Mouse (Mus musculus): ENCODE data around the gene Med16.

Gene Med16

GRCm38 (mm10) chr10:79862925-79863324 is 45.8 kb downstream of the Med16 start:
- CTCF ChIA-PET = interaction anchor here (0.6 kb wide), 1 partner anchor 11 kb away, joined by 3 read pairs; no protein-coding TSS in a partner anchor

GRCm38 (mm10) chr10:79862049-79862788 is 46.5 kb downstream of the Med16 start:
- CTCF ChIA-PET = interaction anchor here (1.1 kb wide), 1 partner anchor 191 kb away, joined by 3 read pairs; no protein-coding TSS in a partner anchor

DNA sequence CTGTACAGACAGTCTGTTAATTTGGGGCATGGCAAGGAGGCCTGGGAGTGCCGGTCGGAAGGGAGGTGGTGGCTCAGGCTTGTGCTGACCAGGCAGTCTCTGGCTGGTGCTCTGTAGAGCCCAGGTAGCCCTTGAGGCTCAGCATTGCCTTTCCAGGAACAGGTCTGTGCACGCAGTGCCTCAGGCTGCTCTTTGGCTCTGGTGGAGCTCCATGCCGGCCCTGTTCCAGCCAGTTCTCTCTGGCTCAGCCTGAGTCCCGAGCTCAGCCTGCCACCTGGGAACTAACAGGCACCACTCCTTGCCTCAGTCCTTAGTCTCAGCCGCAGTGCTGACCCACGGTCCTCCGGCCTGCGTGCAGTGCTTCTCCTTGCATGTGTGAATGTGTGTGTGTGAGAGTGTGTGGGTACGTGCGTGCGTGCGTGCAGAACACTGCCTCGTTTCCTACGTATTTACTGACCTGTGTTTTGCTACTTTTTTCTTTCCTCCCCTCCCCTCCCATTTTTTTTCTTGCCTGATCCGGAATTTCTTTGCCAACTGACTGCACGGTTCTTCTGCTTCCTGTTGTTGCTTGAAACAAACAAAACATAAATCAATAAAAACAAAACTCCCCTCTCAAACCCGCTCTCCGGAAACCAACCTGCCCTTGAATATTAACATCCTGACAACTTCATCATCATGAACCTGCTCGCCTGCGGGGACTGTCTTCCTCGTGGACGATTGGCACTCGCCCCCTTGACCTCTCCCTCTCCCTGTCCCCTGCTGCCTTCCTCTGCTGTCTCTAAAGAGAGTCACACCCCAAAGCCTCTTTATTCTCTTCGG is 47.3 kb downstream of the Med16 start:
- CTCF ChIA-PET = interaction anchor here (1.1 kb wide), 1 partner anchor 191 kb away, joined by 3 read pairs; no protein-coding TSS in a partner anchor

- CTCF ChIA-PET = interaction anchor here (0.8 kb wide), 1 partner anchor 13 kb away, joined by 3 read pairs; no protein-coding TSS in a partner anchor
These were observed 48.4 kb downstream of the Med16 start for GRCm38 (mm10) chr10:79860079-79860911.

GRCm38 (mm10) chr10:79859116-79859515 is 49.6 kb downstream of the Med16 start:
- CTCF ChIA-PET = interaction anchor here (0.6 kb wide), 1 partner anchor 25 kb away, joined by 3 read pairs; no protein-coding TSS in a partner anchor

GRCm38 (mm10) chr10:79858416-79859074 is 50.2 kb downstream of the Med16 start:
- CTCF ChIA-PET = interaction anchor here (0.6 kb wide), 1 partner anchor 25 kb away, joined by 3 read pairs; no protein-coding TSS in a partner anchor

DNA sequence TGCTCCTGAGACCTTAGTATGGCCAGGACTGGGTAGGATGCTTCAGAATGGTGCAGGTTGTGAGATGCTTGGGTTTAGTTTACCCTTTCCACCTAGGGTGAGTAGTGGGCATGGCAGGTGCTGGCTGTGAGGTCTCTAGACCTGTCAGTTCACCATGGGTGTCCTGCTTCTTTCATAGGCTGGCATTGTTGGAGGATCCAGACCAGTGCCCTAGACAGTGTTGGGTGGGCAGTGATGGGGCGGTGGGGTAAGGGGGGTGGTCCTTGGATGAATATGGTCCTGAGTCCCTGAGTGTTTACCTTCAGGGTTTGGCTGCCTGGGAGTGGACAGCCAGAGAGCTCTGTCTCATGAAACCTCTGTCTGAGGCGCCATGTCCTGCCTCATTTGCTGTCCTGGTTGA is 50.8 kb downstream of the Med16 start:
- CTCF ChIA-PET = no interaction called here

- CTCF ChIA-PET = no interaction called here
These were observed 51.3 kb downstream of the Med16 start for GRCm38 (mm10) chr10:79857452-79857811.

DNA sequence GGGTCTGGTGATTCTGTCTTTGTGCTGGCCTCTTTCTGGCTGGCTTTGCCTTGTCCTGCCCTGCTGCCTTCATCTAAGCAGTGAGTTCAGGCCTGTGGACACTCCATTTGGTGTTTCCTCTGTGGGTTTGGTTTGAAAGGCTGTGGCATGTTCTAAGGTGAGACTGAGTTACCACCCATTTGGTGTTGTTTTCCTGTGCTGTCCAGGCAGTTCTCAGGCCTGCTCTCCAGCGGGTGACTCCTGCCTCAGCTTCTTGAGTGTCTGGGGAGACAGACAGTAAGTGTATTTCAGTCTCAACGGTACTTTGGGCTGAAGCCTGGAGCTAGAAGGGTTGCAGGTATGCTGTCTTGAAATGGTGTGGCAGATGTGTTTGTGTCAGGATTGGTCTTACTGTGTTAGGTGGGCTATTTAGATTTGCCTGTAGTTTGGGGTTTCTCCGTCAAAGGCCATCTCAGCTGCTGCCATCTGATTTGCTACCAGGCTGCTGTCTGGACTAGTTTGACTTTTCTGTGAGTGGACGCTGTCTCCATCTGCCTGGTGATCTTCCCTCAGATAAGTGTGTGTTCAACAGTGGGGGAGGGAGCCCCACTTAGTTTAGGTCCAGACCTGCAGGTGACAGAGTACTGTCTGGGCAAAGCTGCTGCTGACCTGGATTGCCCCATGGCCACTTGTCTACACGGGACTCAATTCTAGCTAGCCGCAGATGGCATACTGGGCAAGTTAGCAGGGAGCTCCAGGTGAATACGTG is 51.8 kb downstream of the Med16 start:
- CTCF ChIA-PET = interaction anchor here (0.5 kb wide), 1 partner anchor 101 kb away, joined by 3 read pairs; no protein-coding TSS in a partner anchor

GRCm38 (mm10) chr10:79856280-79856679 is 52.4 kb downstream of the Med16 start:
- CTCF ChIA-PET = interaction anchor here (0.7 kb wide), 1 partner anchor 45 kb away, joined by 3 read pairs; no protein-coding TSS in a partner anchor

- CTCF ChIA-PET = interaction anchor here (0.7 kb wide), 1 partner anchor 45 kb away, joined by 3 read pairs; no protein-coding TSS in a partner anchor
These were observed 53.1 kb downstream of the Med16 start for GRCm38 (mm10) chr10:79855558-79856184.

DNA sequence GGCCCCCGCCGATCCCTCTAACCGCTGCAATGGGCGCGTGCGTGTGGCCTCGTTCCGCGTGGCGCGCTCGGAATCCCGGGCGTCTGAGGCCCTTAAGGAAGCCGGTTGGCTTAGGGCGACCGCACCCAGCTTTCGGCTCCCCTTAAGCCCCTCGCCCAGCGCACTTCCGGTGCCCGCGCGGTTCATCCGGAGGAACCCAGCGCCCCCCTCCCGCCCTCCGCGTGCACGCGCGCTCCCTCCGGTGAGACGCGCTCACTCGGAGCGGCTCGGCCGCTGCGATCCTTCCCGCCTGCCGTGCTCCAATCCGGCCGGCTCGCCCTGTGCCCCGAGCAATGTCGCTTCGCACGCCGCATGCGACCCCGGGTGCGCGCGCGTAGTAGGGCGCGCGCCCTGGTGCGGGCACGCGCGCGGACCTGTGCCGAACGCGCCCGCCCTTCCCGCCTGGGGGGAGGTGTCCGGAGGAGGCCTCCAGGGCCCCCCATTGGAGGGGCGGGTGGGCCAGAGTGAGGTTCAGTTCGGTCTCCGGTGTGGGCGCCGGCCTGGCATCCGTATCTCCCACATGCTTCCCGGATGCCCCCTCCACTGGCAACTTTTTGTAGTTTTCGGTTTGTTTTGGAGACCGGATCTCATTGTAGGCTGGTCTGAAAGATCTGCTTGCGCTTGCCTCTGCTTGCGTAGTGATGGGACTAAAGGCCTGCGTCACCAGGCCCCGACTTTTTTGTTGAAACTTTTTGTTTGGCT is 53.8 kb downstream of the Med16 start:
- CTCF ChIA-PET = no interaction called here

GRCm38 (mm10) chr10:79853860-79854795 is 54.6 kb downstream of the Med16 start, which contains the start of gene Ptbp1:
Gene Ptbp1 (plus strand): TSS chr10:79854427.
- CTCF ChIA-PET = interaction anchor here (0.5 to 0.6 kb wide), 2 partner anchors 1412 to 1731 kb away, joined by 3 read pairs; no protein-coding TSS in a partner anchor

- CTCF ChIA-PET = interaction anchor here (0.5 kb wide), 1 partner anchor 1732 kb away, joined by 3 read pairs; no protein-coding TSS in a partner anchor
These were observed 55.3 kb downstream of the Med16 start for GRCm38 (mm10) chr10:79853392-79853791.

- CTCF ChIA-PET = no interaction called here
These were observed 55.9 kb downstream of the Med16 start for GRCm38 (mm10) chr10:79852827-79853226.

DNA sequence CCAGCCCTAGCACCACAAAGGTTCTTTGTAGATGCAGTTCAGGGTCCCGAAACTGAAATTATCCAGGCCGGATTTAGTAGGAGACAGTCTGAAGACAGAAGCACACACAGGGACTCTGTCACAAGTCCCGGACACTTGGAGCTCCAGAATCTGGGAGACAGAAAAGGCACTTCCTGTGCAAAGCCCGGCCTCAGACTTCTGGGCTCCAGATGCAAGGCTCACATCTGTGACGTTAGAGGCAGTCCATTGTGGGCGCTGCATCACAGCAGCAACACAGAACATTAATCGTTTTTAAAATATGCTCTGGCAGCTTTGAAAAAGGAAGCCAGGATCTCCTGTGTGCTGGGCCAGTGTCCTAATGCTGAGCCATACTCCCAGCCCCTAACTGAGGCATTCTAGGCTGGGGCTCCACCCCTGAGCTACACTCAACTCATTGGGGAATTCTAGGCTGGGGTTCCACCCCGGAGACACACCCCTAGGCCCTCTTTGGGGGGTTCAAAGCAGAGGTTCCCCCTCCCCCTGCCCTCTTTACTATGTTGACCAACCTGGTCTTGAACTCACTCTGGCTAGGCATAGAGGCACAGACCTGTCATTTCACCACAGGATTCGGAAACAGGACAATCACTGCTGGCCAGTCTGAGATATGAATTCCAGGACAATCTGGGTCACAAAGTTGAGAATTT is 56.5 kb downstream of the Med16 start:
- CTCF ChIA-PET = interaction anchor here (0.6 kb wide), 2 partner anchors 160 to 579 kb away, joined by 6 to 11 read pairs; no protein-coding TSS in a partner anchor

DNA sequence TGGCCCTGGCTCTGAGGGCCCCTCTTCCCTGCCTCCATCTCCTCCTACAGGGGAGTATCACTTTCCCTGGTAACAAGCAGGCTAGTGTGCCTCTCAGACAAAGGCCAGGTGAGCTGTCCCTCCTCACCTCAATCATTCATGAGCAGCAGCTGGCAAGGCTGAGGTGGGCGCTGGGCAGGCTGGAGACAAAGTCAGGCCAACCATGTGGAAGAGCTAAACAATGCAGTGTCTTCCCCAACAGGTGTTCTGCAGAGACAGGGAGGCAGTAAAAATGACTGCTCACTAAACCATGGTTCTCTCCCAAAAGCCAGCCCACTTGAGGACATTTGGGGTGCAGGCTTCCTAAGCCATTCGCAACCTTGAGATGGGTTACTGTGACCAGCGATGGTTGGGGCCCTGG is 57.1 kb downstream of the Med16 start:
- CTCF ChIA-PET = interaction anchor here (0.6 kb wide), 2 partner anchors 159 to 579 kb away, joined by 6 to 11 read pairs; no protein-coding TSS in a partner anchor
